ENCODE assay signal across 8 mouse cellular contexts in genomic region chr17:8505669-8506426, GRCm38 (mm10). TPM values are rescaled to one million over a fixed set of nuclear protein-coding genes. Genes with fewer than 3 reads are reported as not detected.
DNase-seq lines count a peak whose midpoint lies in the region; ATAC-seq and TF ChIP-seq lines count a peak whose summit lies in the region.

No protein-coding gene starts in this region.

- peak; percentile 49 for DNase-seq in A20 (ENCODE audit: low read depth, low spot score)
- peak; percentile 92 for DNase-seq in embryonic facial prominence, embryonic 14.5 days (ENCODE audit: low spot score)
- DNase-seq in liver, embryonic 11.5 days (ENCODE audit: low spot score): peak; percentile 64
- DNase-seq in stomach, postnatal 0 days (ENCODE audit: low spot score): peak; percentile 76

- no peak for TF ChIP-seq POLR2A in bone marrow, adult 2 months (IDR thresholded peaks at IDR 0.05; ENCODE audit: borderline replicate concordance, control insufficient read depth, low read depth, low read length)

- TF ChIP-seq EP300 in stomach, postnatal 0 days (optimal IDR thresholded peaks at IDR 0.05): no peak

- no peaks in the 10 kb centered on the region for H3K9me3 ChIP-seq in embryonic facial prominence, embryonic 14.5 days (ENCODE audit: control insufficient read depth, low read length)
- no peaks in the 10 kb centered on the region for H3K9me3 ChIP-seq in heart, embryonic 11.5 days (replicated peaks; ENCODE audit: control insufficient read depth, low read length)
- no peaks in the 10 kb centered on the region for H3K9me3 ChIP-seq in kidney, embryonic 15.5 days (replicated peaks)
- H3K9me3 ChIP-seq in liver, embryonic 11.5 days (ENCODE audit: control insufficient read depth, low read length): no peaks in the 10 kb centered on the region
- H3K9me3 ChIP-seq in stomach, postnatal 0 days (ENCODE audit: control insufficient read depth, low read length): no peaks in the 10 kb centered on the region

- TF ChIP-seq CTCF in bone marrow, adult 2 months (IDR thresholded peaks at IDR 0.05; ENCODE audit: control insufficient read depth, insufficient read depth, low read length): no peak
- peak; percentile 47 for TF ChIP-seq CTCF in stomach, postnatal 0 days (IDR thresholded peaks at IDR 0.05; ENCODE audit: low read depth)

- peaks cover 1% of the 10 kb centered on the region for H3K4me1 ChIP-seq in bone marrow, adult 2 months (ENCODE audit: control insufficient read depth, insufficient read depth, low read length)
- peaks cover 23% of the 10 kb centered on the region for H3K4me1 ChIP-seq in embryonic facial prominence, embryonic 14.5 days (ENCODE audit: control insufficient read depth, insufficient read depth, low read length)
- peaks cover 25% of the 10 kb centered on the region for H3K4me1 ChIP-seq in heart, embryonic 11.5 days (ENCODE audit: control insufficient read depth, insufficient read depth, low read length)
- peaks cover 38% of the 10 kb centered on the region for H3K4me1 ChIP-seq in kidney, embryonic 15.5 days
- 0 out of 2 replicates have a peak, but pooled peaks cover 5% of the 10 kb centered on the region for H3K4me1 ChIP-seq in liver, embryonic 11.5 days (replicated peaks; ENCODE audit: control insufficient read depth, insufficient read depth, low read length)
- H3K4me1 ChIP-seq in stomach, postnatal 0 days (replicated peaks; ENCODE audit: control insufficient read depth, insufficient read depth): peaks cover 6% of the 10 kb centered on the region

- H3K36me3 ChIP-seq in embryonic facial prominence, embryonic 14.5 days (ENCODE audit: control insufficient read depth, insufficient read depth, low read length): no peaks in the 10 kb centered on the region
- no peaks in the 10 kb centered on the region for H3K36me3 ChIP-seq in heart, embryonic 11.5 days (ENCODE audit: control insufficient read depth, insufficient read depth, low read length)
- H3K36me3 ChIP-seq in kidney, embryonic 15.5 days: no peaks in the 10 kb centered on the region
- H3K36me3 ChIP-seq in liver, embryonic 11.5 days (ENCODE audit: control insufficient read depth, insufficient read depth, low read length): no peaks in the 10 kb centered on the region
- H3K36me3 ChIP-seq in stomach, postnatal 0 days (ENCODE audit: control insufficient read depth, insufficient read depth, low read length): no peaks in the 10 kb centered on the region

- H3K4me3 ChIP-seq in bone marrow, adult 2 months (replicated peaks; ENCODE audit: control insufficient read depth, low read depth, low read length): peak overlapping the region; percentile 38
- H3K4me3 ChIP-seq in embryonic facial prominence, embryonic 14.5 days (ENCODE audit: low read depth, low read length): peak overlapping the region; percentile 27
- peak overlapping the region; percentile 37 for H3K4me3 ChIP-seq in heart, embryonic 11.5 days (ENCODE audit: low read depth, low read length)
- H3K4me3 ChIP-seq in kidney, embryonic 15.5 days (replicated peaks): peak overlapping the region; percentile 33
- peak overlapping the region; percentile 32 for H3K4me3 ChIP-seq in liver, embryonic 11.5 days (ENCODE audit: low read depth, low read length)
- peak overlapping the region; percentile 19; the same call in 1 of the 2 replicates for H3K4me3 ChIP-seq in stomach, postnatal 0 days (ENCODE audit: low read depth, low read length)

- H3K27ac ChIP-seq in bone marrow, adult 2 months (ENCODE audit: control insufficient read depth, insufficient read depth, low read depth, low read length, poor library complexity): no peak overlapping the region
- 0 out of 2 replicates have a peak overlapping the region, but pooled peaks have one; percentile 23 for H3K27ac ChIP-seq in embryonic facial prominence, embryonic 14.5 days (replicated peaks; ENCODE audit: low read depth, low read length)
- H3K27ac ChIP-seq in heart, embryonic 11.5 days (ENCODE audit: low read depth, low read length): no peak overlapping the region
- H3K27ac ChIP-seq in kidney, embryonic 15.5 days: 0 out of 2 replicates have a peak overlapping the region, but pooled peaks have one; percentile 54
- H3K27ac ChIP-seq in liver, embryonic 11.5 days (ENCODE audit: low read depth, low read length): no peak overlapping the region
- 0 out of 2 replicates have a peak overlapping the region, but pooled peaks have one; percentile 10 for H3K27ac ChIP-seq in stomach, postnatal 0 days (replicated peaks)

- H3K4me2 ChIP-seq in embryonic facial prominence, embryonic 14.5 days (ENCODE audit: low read depth, low read length): peak overlapping the region; percentile 57
- peak overlapping the region; percentile 80 for H3K4me2 ChIP-seq in heart, embryonic 11.5 days
- H3K4me2 ChIP-seq in kidney, embryonic 15.5 days: peak overlapping the region; percentile 71
- peak overlapping the region; percentile 67 for H3K4me2 ChIP-seq in liver, embryonic 11.5 days
- peak overlapping the region; percentile 47 for H3K4me2 ChIP-seq in stomach, postnatal 0 days (replicated peaks; ENCODE audit: low read depth)

- no peaks in the 10 kb centered on the region for H3K27me3 ChIP-seq in embryonic facial prominence, embryonic 14.5 days (replicated peaks; ENCODE audit: control insufficient read depth, insufficient read depth, low read length)
- peaks cover 3% of the 10 kb centered on the region; the same call in 1 of the 2 replicates for H3K27me3 ChIP-seq in heart, embryonic 11.5 days (ENCODE audit: control insufficient read depth, insufficient read depth, low read length)
- H3K27me3 ChIP-seq in kidney, embryonic 15.5 days: peaks cover 44% of the 10 kb centered on the region
- peaks cover 6% of the 10 kb centered on the region for H3K27me3 ChIP-seq in liver, embryonic 11.5 days (replicated peaks; ENCODE audit: control insufficient read depth, insufficient read depth, low read length)
- no peaks in the 10 kb centered on the region for H3K27me3 ChIP-seq in stomach, postnatal 0 days (ENCODE audit: control insufficient read depth, insufficient read depth, low read length)

- peak overlapping the region; percentile 50 for H3K9ac ChIP-seq in embryonic facial prominence, embryonic 14.5 days (ENCODE audit: low read depth, low read length)
- 0 out of 2 replicates have a peak overlapping the region, but pooled peaks have one; percentile 49 for H3K9ac ChIP-seq in heart, embryonic 11.5 days (ENCODE audit: low read depth, low read length)
- H3K9ac ChIP-seq in kidney, embryonic 15.5 days: 0 out of 2 replicates have a peak overlapping the region, but pooled peaks have one; percentile 31
- peak overlapping the region; percentile 39; the same call in 1 of the 2 replicates for H3K9ac ChIP-seq in liver, embryonic 11.5 days (ENCODE audit: low read depth, low read length)
- 0 out of 2 replicates have a peak overlapping the region, but pooled peaks have one; percentile 19 for H3K9ac ChIP-seq in stomach, postnatal 0 days (ENCODE audit: low read length)

- WGBS in bone marrow, adult 2 months: 1% methylated on average over 20 of the region's 20 CpGs
- WGBS in embryonic facial prominence, embryonic 14.5 days: under 1% methylated on average over 20 of the region's 20 CpGs
- WGBS in heart, embryonic 11.5 days (ENCODE audit: insufficient replicate concordance): 2% methylated on average over 20 of the region's 20 CpGs
- WGBS in kidney, embryonic 15.5 days: 1% methylated on average over 20 of the region's 20 CpGs
- WGBS in liver, embryonic 11.5 days: 3% methylated on average over 20 of the region's 20 CpGs
- 1% methylated on average over 20 of the region's 20 CpGs for WGBS in stomach, postnatal 0 days

- ATAC-seq in embryonic facial prominence, embryonic 14.5 days (ENCODE audit: low read depth): peak; percentile 80
- peak; percentile 73 for ATAC-seq in heart, embryonic 11.5 days (replicated peaks; ENCODE audit: insufficient number of reproducible peaks, low FRiP score, low TSS enrichment)
- ATAC-seq in kidney, embryonic 15.5 days (replicated peaks; ENCODE audit: low FRiP score): peak; percentile 72
- peak; percentile 82 for ATAC-seq in liver, embryonic 11.5 days (replicated peaks; ENCODE audit: low FRiP score)
- ATAC-seq in monocyte, adult 5-6 weeks (replicated peaks; ENCODE audit: insufficient number of reproducible peaks, low FRiP score, low TSS enrichment, poor library complexity, severe bottlenecking): peak; percentile 62; the same call in 1 of the 2 replicates
- ATAC-seq in stomach, postnatal 0 days (ENCODE audit: low FRiP score, low TSS enrichment): peak; percentile 67; the same call in 1 of the 2 replicates

RNA-seq across cellular contexts. Expression of gene Pde10a, which starts 19.3 kb away (rescaled TPM):
- polyA plus RNA-seq in bone marrow, adult 2 months (2011; ENCODE audit: insufficient read depth, insufficient read length, low replicate concordance, missing spikeins): 3.0 and 5.5 TPM in 2 replicates
- polyA plus RNA-seq in embryonic facial prominence, embryonic 14.5 days (2014; fragmentation: Nextera tagmentation; extraction: Ambion mirVana): 2.3 and 3.5 TPM in 2 replicates
- 3.0 and 4.1 TPM in 2 replicates for polyA plus RNA-seq in heart, embryonic 11.5 days (2014; fragmentation: Nextera tagmentation; extraction: Ambion mirVana)
- 2.2 and 2.3 TPM in 2 replicates for polyA plus RNA-seq in kidney, embryonic 15.5 days (2015; fragmentation: Nextera tagmentation; extraction: Ambion mirVana)
- polyA plus RNA-seq in liver, embryonic 11.5 days (2014; fragmentation: Nextera tagmentation; extraction: Ambion mirVana): 1.4 and 1.8 TPM in 2 replicates
- total RNA-seq in monocyte, adult 5-6 weeks (2017): 0.29 TPM in 1 of 3 replicates, not detected in the others
- polyA plus RNA-seq in stomach, postnatal 0 days (2015; fragmentation: Nextera tagmentation; extraction: Ambion mirVana): 0.69 and 0.98 TPM in 2 replicates

Comparison
In these comparisons a context has a peak if more than half of its experiments do, and no peak if none do; other contexts are left out.
1. H3K27ac ChIP-seq: peak in embryonic facial prominence, embryonic 14.5 days (single experiment), kidney, embryonic 15.5 days (single experiment) and stomach, postnatal 0 days (single experiment); none in bone marrow, adult 2 months (single experiment), heart, embryonic 11.5 days (single experiment) and liver, embryonic 11.5 days (single experiment).
2. Peak in every context shown above with its lines, with median percentiles within 50 percentile points of each other: DNase-seq, H3K4me3 ChIP-seq, ATAC-seq, H3K4me2 ChIP-seq and H3K9ac ChIP-seq.